Mouse (Mus musculus) C2C12 (cell line): Measurements from ENCODE around the gene Gck.

Experiments used
- CTCF ChIP-seq: IDR thresholded peaks from one replicate; pipeline ENCODE4 v1.5.1; 2011; ENCODE audit not compliant: control insufficient read depth, insufficient read depth, insufficient read length
- USF1 ChIP-seq: IDR thresholded peaks from one replicate; pipeline ENCODE4 v1.6.1; 2011; ENCODE audit warnings: low read depth, mild to moderate bottlenecking, control low read depth, moderate library complexity

DNA sequence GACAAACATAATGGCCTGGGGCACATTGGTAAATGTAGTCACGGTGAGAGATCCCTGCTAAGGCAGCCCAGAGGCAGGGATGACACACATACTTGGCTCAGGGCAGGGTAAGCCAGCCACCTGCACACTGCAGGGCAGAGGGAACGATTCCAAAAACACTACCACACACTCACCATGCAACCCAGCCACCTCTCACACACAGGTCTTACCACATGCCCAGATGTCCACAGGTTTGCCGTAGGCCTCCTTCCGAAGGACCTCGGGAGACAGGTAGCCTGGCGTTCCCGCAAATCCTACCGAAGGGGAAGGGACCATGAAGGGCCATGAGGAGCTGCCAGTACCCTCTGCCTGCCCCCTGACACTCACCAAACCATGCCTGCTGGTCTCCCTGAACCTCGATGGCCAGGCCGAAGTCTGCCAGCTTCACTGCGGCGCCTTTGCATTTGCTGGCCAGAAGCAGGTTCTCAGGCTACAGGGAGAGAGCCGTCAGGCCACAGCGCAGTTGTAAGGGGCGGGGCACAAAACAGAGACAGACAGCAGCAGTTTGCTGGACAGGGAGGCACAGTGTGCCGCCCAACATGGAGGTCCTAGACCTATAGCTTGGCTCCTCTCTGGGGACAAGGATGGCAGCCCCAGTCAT, 40.2 kb upstream of the Gck start:
- TF ChIP-seq CTCF (no peak), USF1 (no peak)
